Mouse (Mus musculus) thymus, postnatal 10 days (tissue): Measurements from ENCODE around the gene Prss36.
"Not testable (repeated sequence)": the region's sequence is repeated elsewhere in the genome, so short reads cannot be mapped to it uniquely, and the experiment has no call there.

Experiments used
- DNase-seq, 2 experiments: peaks; one replicate each; pipeline ENCODE4 v3.0.0; 2021; ENCODE audit warnings: low spot score in 2 of 2

Prss36 gene

GRCm38 (mm10) chr7:127946470-127947023, at the start of gene Prss36:
TSS of gene Prss36 (minus strand) at chr7:127946725.
- no peak for DNase-seq

GRCm38 (mm10) chr7:127993341-127993977, 46.9 kb upstream of the Prss36 start, which contains the start of gene Pycard:
TSS of gene Pycard (minus strand) at chr7:127993867.
- DNase-seq: peak; percentile 81 to 85

- DNase-seq: peak; percentile 35 to 42
These were observed 46.2 kb upstream of the Prss36 start for GRCm38 (mm10) chr7:127992488-127993340.

- peak; percentile 74 to 88 for DNase-seq
These were observed 45.3 kb upstream of the Prss36 start for GRCm38 (mm10) chr7:127991643-127992487.

GRCm38 (mm10) chr7:127988904-127989303, 42.4 kb upstream of the Prss36 start:
- no peak for DNase-seq

- no peak for DNase-seq
These were observed 34.1 kb upstream of the Prss36 start for GRCm38 (mm10) chr7:127980606-127981005.

GRCm38 (mm10) chr7:127978856-127979255, 32.3 kb upstream of the Prss36 start:
- DNase-seq: no peak

- DNase-seq: no peak
These were observed 27.9 kb upstream of the Prss36 start for GRCm38 (mm10) chr7:127974413-127974930.

- DNase-seq: peak; percentile 51 to 62
These were observed 21.6 kb upstream of the Prss36 start for GRCm38 (mm10) chr7:127967922-127968828.

- DNase-seq: peak; percentile 92 to 97
These were observed 20.7 kb upstream of the Prss36 start, which contains the start of gene Fus for GRCm38 (mm10) chr7:127967004-127967921. TSS of gene Fus (plus strand) at chr7:127967457.

GRCm38 (mm10) chr7:127966371-127966918, 19.9 kb upstream of the Prss36 start:
- no peak for DNase-seq

GRCm38 (mm10) chr7:127959364-127959763, 12.8 kb upstream of the Prss36 start:
- DNase-seq: no peak

- peak in 1 of 2 experiments; percentile 35 for DNase-seq
These were observed 6.5 kb upstream of the Prss36 start for GRCm38 (mm10) chr7:127952864-127953581.

GRCm38 (mm10) chr7:127944614-127945013, 1.9 kb downstream of the Prss36 start:
- no peak for DNase-seq

GRCm38 (mm10) chr7:127942097-127942496, 4.4 kb downstream of the Prss36 start:
- not testable (repeated sequence) for DNase-seq

- DNase-seq: no peak
These were observed 10.2 kb downstream of the Prss36 start for GRCm38 (mm10) chr7:127936216-127936884.

GRCm38 (mm10) chr7:127935748-127936159, 10.8 kb downstream of the Prss36 start:
- DNase-seq: no peak
